Mouse (Mus musculus) myocyte (in vitro differentiated cells): Measurements from ENCODE around the gene Psenen.

Experiments
- CEBPB ChIP-seq: IDR thresholded peaks from 2 replicates; pipeline ENCODE4 v1.6.1; 2011; ENCODE audit warnings: mild to moderate bottlenecking, moderate library complexity; ENCODE audit not compliant: poor library complexity, insufficient read depth, severe bottlenecking
- E2F4 ChIP-seq: IDR thresholded peaks from one replicate; pipeline ENCODE4 v1.6.1; 2011; ENCODE audit warnings: mild to moderate bottlenecking, control low read depth, moderate library complexity; ENCODE audit not compliant: insufficient read depth
- MAX ChIP-seq: IDR thresholded peaks from one replicate; pipeline ENCODE4 v1.6.1; 2011; ENCODE audit warnings: low read depth, mild to moderate bottlenecking, control low read depth
- MYOD1 ChIP-seq, 3 experiments: IDR thresholded peaks; one replicate each; pipeline ENCODE4 v1.6.1; 2011; ENCODE audit warnings: control low read depth in 2 of 3, low read depth in 2 of 3, mild to moderate bottlenecking in 2 of 3, moderate library complexity in 1 of 3; ENCODE audit not compliant: insufficient read length in 2 of 3, control insufficient read depth in 1 of 3
- MYOG ChIP-seq, 3 experiments: IDR thresholded peaks; one replicate each; pipeline ENCODE4 v1.6.1; 2011; ENCODE audit warnings: control low read depth in 2 of 3, low read depth in 2 of 3, mild to moderate bottlenecking in 2 of 3; ENCODE audit not compliant: insufficient read length in 2 of 3, control insufficient read depth in 1 of 3, insufficient read depth in 1 of 3
- POLR2A ChIP-seq: IDR thresholded peaks from one replicate; pipeline ENCODE4 v1.6.1; 2011; ENCODE audit warnings: low read depth, mild to moderate bottlenecking, control low read depth, moderate library complexity; ENCODE audit not compliant: insufficient read length
- POLR2AphosphoS2 ChIP-seq: IDR thresholded peaks from one replicate; pipeline ENCODE4 v1.6.1; 2011; ENCODE audit warnings: low read depth, control low read depth; ENCODE audit not compliant: insufficient read length
- REST ChIP-seq: IDR thresholded peaks from one replicate; pipeline ENCODE4 v1.6.1; 2011; ENCODE audit warnings: mild to moderate bottlenecking, control low read depth, moderate library complexity; ENCODE audit not compliant: insufficient read depth, insufficient read length
- TCF12 ChIP-seq: IDR thresholded peaks from one replicate; pipeline ENCODE4 v1.6.1; 2011; ENCODE audit warnings: mild to moderate bottlenecking, control low read depth; ENCODE audit not compliant: poor library complexity, insufficient read depth, severe bottlenecking
- TCF3 ChIP-seq: IDR thresholded peaks from one replicate; pipeline ENCODE4 v1.6.1; 2011; ENCODE audit warnings: low read depth, control low read depth; ENCODE audit not compliant: insufficient read length
- USF1 ChIP-seq: IDR thresholded peaks from one replicate; pipeline ENCODE4 v1.6.1; 2011; ENCODE audit warnings: low read depth, mild to moderate bottlenecking, control low read depth, moderate library complexity

DNA sequence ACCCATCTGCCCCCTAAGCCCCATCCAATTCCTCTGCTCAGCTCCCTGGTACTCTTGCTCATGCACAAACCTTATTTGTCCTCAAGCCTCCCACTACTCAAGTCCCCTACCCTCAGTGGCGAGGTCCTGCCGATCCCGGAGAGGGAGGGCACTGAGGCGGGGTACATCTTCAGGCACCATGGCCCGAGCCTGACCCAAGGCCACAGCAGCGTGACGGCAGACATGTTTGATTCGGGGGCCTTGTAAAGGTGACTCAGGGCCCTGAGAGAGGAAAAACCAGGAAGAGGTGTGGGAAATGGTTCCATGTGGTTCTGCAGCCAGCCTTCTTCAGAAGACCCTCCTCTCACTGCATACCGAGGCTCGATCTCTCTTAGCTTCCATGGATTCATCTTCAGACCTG lies 20.9 kb upstream of the Psenen start:
- TF ChIP-seq POLR2AphosphoS2 (no peak), POLR2A (no peak), MYOG (IDR thresholded peaks at IDR 0.05; ENCODE audit: control insufficient read depth in 1 of 3, insufficient read depth in 1 of 3, insufficient read length in 2 of 3, low read depth in 2 of 3) (no peak), CEBPB (no peak), TCF12 (no peak), MAX (no peak), TCF3 (no peak), E2F4 (no peak), USF1 (no peak), MYOD1 (IDR thresholded peaks at IDR 0.05; ENCODE audit: control insufficient read depth in 1 of 3, insufficient read length in 2 of 3, low read depth in 2 of 3) (no peak), REST (no peak)
